Mouse (Mus musculus) heart, adult 2 months (tissue): Measurements from ENCODE around the gene Rd3.

ENCODE experiments used
- CTCF ChIP-seq: fragments of 200-600 bp; IDR thresholded peaks from 2 replicates; pipeline ENCODE4 v1.8.1; 2022; ENCODE audit warnings: antibody characterized with exemption, mild to moderate bottlenecking, moderate library complexity
- EP300 ChIP-seq: fragments of 200-500 bp; IDR thresholded peaks from 2 replicates; pipeline ENCODE4 v1.6.1; 2011; ENCODE audit warnings: low read depth, low read length, control low read depth; ENCODE audit not compliant: insufficient read depth
- POLR2A ChIP-seq: fragments of 200-500 bp; IDR thresholded peaks from 2 replicates; pipeline ENCODE4 v1.6.1; 2011; ENCODE audit warnings: mild to moderate bottlenecking, low read depth, low read length, control low read depth; ENCODE audit not compliant: insufficient read depth

- no peak for TF ChIP-seq CTCF
- no peak for TF ChIP-seq EP300
- no peak for TF ChIP-seq POLR2A
These were observed 24.3 kb upstream of the Rd3 start for GRCm38 (mm10) chr1:191952733-191953335.
